Mouse (Mus musculus) natural killer cell, adult 2 months (primary cell): ENCODE data around the gene Mybbp1a.

ENCODE experiments used
- DNase-seq, 2 experiments: peaks; one replicate each; pipeline ENCODE4 v3.0.0; 2022; ENCODE audit warnings: low spot score in 2 of 2

The Mybbp1a gene

GRCm38 (mm10) chr11:72478228-72478627, 37.1 kb downstream of the Mybbp1a start:
- no peak for DNase-seq

GRCm38 (mm10) chr11:72479499-72479898, 38.3 kb downstream of the Mybbp1a start:
- no peak for DNase-seq

GRCm38 (mm10) chr11:72481313-72481712, 40.2 kb downstream of the Mybbp1a start:
- no peak for DNase-seq

- DNase-seq: no peak
Observed at GRCm38 (mm10) chr11:72481952-72482351, 40.8 kb downstream of the Mybbp1a start.

- peak in 1 of 2 experiments; percentile 42 for DNase-seq
Observed at GRCm38 (mm10) chr11:72484549-72484948, 43.4 kb downstream of the Mybbp1a start.

- no peak for DNase-seq
Observed at GRCm38 (mm10) chr11:72485157-72485556, 44.0 kb downstream of the Mybbp1a start.

- no peak for DNase-seq
Observed at GRCm38 (mm10) chr11:72485960-72486359, 44.8 kb downstream of the Mybbp1a start.

GRCm38 (mm10) chr11:72487171-72487570, 46.0 kb downstream of the Mybbp1a start:
- DNase-seq: no peak

GRCm38 (mm10) chr11:72487739-72488138, 46.6 kb downstream of the Mybbp1a start:
- no peak for DNase-seq

- DNase-seq: peak; percentile 22 to 32
Observed at GRCm38 (mm10) chr11:72488753-72489271, 47.7 kb downstream of the Mybbp1a start.

- DNase-seq: no peak
Observed at GRCm38 (mm10) chr11:72489397-72489796, 48.2 kb downstream of the Mybbp1a start.

- DNase-seq: peak; percentile 73 to 86
Observed at GRCm38 (mm10) chr11:72489881-72490301, 48.7 kb downstream of the Mybbp1a start, which contains the start of gene Spns2. Gene Spns2 (minus strand): TSS chr11:72489904.

GRCm38 (mm10) chr11:72491130-72491960, 50.2 kb downstream of the Mybbp1a start:
- peak; percentile 63 to 79 for DNase-seq

- DNase-seq: no peak
Observed at GRCm38 (mm10) chr11:72494046-72494988, 53.2 kb downstream of the Mybbp1a start.

- DNase-seq: no peak
Observed at GRCm38 (mm10) chr11:72496066-72496465, 54.9 kb downstream of the Mybbp1a start.

- DNase-seq: no peak
Observed at GRCm38 (mm10) chr11:72496775-72497174, 55.6 kb downstream of the Mybbp1a start.

- no peak for DNase-seq
Observed at GRCm38 (mm10) chr11:72497367-72497766, 56.2 kb downstream of the Mybbp1a start.

- no peak for DNase-seq
Observed at GRCm38 (mm10) chr11:72500139-72500538, 59.0 kb downstream of the Mybbp1a start.
